Mouse (Mus musculus) CH12.LX (cell line): Measurements from ENCODE around the gene Ephb3. TPM values are rescaled to one million over a fixed set of nuclear protein-coding genes. Genes with fewer than 3 reads are reported as not detected.

Source experiments
- DNase-seq: peaks from one replicate; pipeline ENCODE4 v3.0.0-alpha.2; 2013; ENCODE audit errors: extremely low read depth
- H3K27ac ChIP-seq: 2 replicates; pipeline ENCODE4 v1.5.1; 2012; ENCODE audit warnings: low read depth, mild to moderate bottlenecking, control low read depth, moderate library complexity; ENCODE audit not compliant: insufficient read depth
- H3K27me3 ChIP-seq: replicated peaks from 2 replicates; pipeline ENCODE3; 2012; ENCODE audit warnings: inconsistent platforms
- H3K36me3 ChIP-seq, 2 experiments: replicated peaks in 1 of 2; 2 replicates each; pipeline versions ENCODE3 to v1.6.1; 2012; ENCODE audit warnings: inconsistent platforms in 1 of 2, low read length in 1 of 2, mild to moderate bottlenecking in 1 of 2, mixed read lengths in 1 of 2, moderate library complexity in 1 of 2; ENCODE audit not compliant: control insufficient read depth in 1 of 2, insufficient read depth in 1 of 2
- H3K4me1 ChIP-seq, 2 experiments: 2 replicates each; pipeline ENCODE4 v1.6.1; 2012; ENCODE audit warnings: inconsistent platforms in 1 of 2, moderate library complexity in 1 of 2; ENCODE audit not compliant: insufficient read depth in 2 of 2, control insufficient read depth in 1 of 2
- H3K4me2 ChIP-seq: 2 replicates; pipeline ENCODE4 v1.6.1; 2012; ENCODE audit warnings: low read depth, mild to moderate bottlenecking, control low read depth; ENCODE audit not compliant: poor library complexity, insufficient read depth, severe bottlenecking
- H3K4me3 ChIP-seq, 3 experiments: fragments of 150-350 bp in 1 of 3; sonication (generic) in 1 of 3; replicated peaks in 1 of 3; 2 replicates each; pipeline versions ENCODE3 to v1.5.1; 2011 to 2012; ENCODE audit warnings: low read depth in 2 of 3, low read length in 2 of 3, mild to moderate bottlenecking in 2 of 3, moderate library complexity in 2 of 3, control low read depth in 1 of 3, improper control_type of control experiment in 1 of 3, inconsistent platforms in 1 of 3, mixed read lengths in 1 of 3; ENCODE audit not compliant: poor library complexity in 1 of 3
- H3K79me2 ChIP-seq: replicated peaks from 2 replicates; pipeline ENCODE4 v1.6.1; 2012; ENCODE audit warnings: mild to moderate bottlenecking, moderate library complexity; ENCODE audit not compliant: control insufficient read depth, poor library complexity, insufficient read depth, severe bottlenecking; ENCODE audit errors: extremely low read depth
- H3K9ac ChIP-seq: 2 replicates; pipeline ENCODE4 v1.6.1; 2012; ENCODE audit warnings: low read depth, mild to moderate bottlenecking, control low read depth, moderate library complexity; ENCODE audit not compliant: insufficient read depth
- H3K9me3 ChIP-seq: replicated peaks from 2 replicates; pipeline ENCODE3; 2012; ENCODE audit warnings: low read length, inconsistent platforms, mixed read lengths
- CHD2 ChIP-seq: IDR thresholded peaks from 2 replicates; pipeline ENCODE4 v1.6.1; 2011; ENCODE audit warnings: low read length, improper control_type of control experiment
- EP300 ChIP-seq: IDR thresholded peaks from 2 replicates; pipeline ENCODE4 v1.6.1; 2011; ENCODE audit warnings: low read length, improper control_type of control experiment
- ETS1 ChIP-seq: conservative IDR thresholded peaks from 2 replicates; pipeline ENCODE4 v1.6.1; 2012; ENCODE audit warnings: low read depth, mild to moderate bottlenecking, inconsistent platforms, low read length, improper control_type of control experiment, moderate library complexity
- HCFC1 ChIP-seq: IDR thresholded peaks from 2 replicates; pipeline ENCODE4 v1.6.1; 2012; ENCODE audit warnings: low read depth, mild to moderate bottlenecking, inconsistent platforms, low read length, improper control_type of control experiment
- JUN ChIP-seq: IDR thresholded peaks from 2 replicates; pipeline ENCODE4 v1.6.1; 2011; ENCODE audit warnings: low read depth, mild to moderate bottlenecking, low read length, improper control_type of control experiment, moderate library complexity; ENCODE audit not compliant: insufficient read depth
- JUND ChIP-seq: conservative IDR thresholded peaks from 2 replicates; pipeline ENCODE4 v1.6.1; 2011; ENCODE audit warnings: low read depth, low read length, improper control_type of control experiment
- KAT2A ChIP-seq: IDR thresholded peaks from 2 replicates; pipeline ENCODE4 v1.6.1; 2012; ENCODE audit warnings: low read length, improper control_type of control experiment, inconsistent platforms; ENCODE audit not compliant: insufficient replicate concordance
- MAFK ChIP-seq: IDR thresholded peaks from 2 replicates; pipeline ENCODE4 v1.6.1; 2011; ENCODE audit warnings: low read length, improper control_type of control experiment; ENCODE audit not compliant: insufficient replicate concordance
- MAX ChIP-seq: IDR thresholded peaks from 2 replicates; pipeline ENCODE4 v1.6.1; 2011; ENCODE audit warnings: low read length, improper control_type of control experiment
- MAZ ChIP-seq: IDR thresholded peaks from 2 replicates; pipeline ENCODE4 v1.6.1; 2012; ENCODE audit warnings: low read depth, mild to moderate bottlenecking, inconsistent platforms, low read length, improper control_type of control experiment, moderate library complexity
- MEF2A ChIP-seq: IDR thresholded peaks from 2 replicates; pipeline ENCODE4 v1.6.1; 2014; ENCODE audit warnings: low read depth, mild to moderate bottlenecking, inconsistent platforms, low read length, improper control_type of control experiment, borderline replicate concordance
- MYC ChIP-seq: IDR thresholded peaks from 2 replicates; pipeline ENCODE4 v1.6.1; 2011; ENCODE audit warnings: low read depth, mild to moderate bottlenecking, improper control_type of control experiment, low read length
- POLR2AphosphoS2 ChIP-seq: IDR thresholded peaks from 2 replicates; pipeline ENCODE4 v1.6.1; 2011; ENCODE audit warnings: low read depth, low read length, improper control_type of control experiment
- SIN3A ChIP-seq: IDR thresholded peaks from 2 replicates; pipeline ENCODE4 v1.6.1; 2012; ENCODE audit warnings: low read length, improper control_type of control experiment, inconsistent platforms
- SMC3 ChIP-seq: IDR thresholded peaks from 2 replicates; pipeline ENCODE4 v1.6.1; 2011; ENCODE audit warnings: low read depth, low read length, improper control_type of control experiment
- TCF12 ChIP-seq: IDR thresholded peaks from 2 replicates; pipeline ENCODE4 v1.6.1; 2014; ENCODE audit warnings: low read depth, mild to moderate bottlenecking, inconsistent platforms, low read length, improper control_type of control experiment
- USF2 ChIP-seq: conservative IDR thresholded peaks from 2 replicates; pipeline ENCODE4 v1.6.1; 2011; ENCODE audit warnings: low read depth, low read length, improper control_type of control experiment
- ZC3H11A ChIP-seq: IDR thresholded peaks from 2 replicates; pipeline ENCODE4 v1.6.1; 2012; ENCODE audit warnings: low read depth, mild to moderate bottlenecking, inconsistent platforms, low read length, improper control_type of control experiment
- ZKSCAN1 ChIP-seq: IDR thresholded peaks from 2 replicates; pipeline ENCODE4 v1.6.1; 2012; ENCODE audit warnings: low read depth, inconsistent platforms, low read length, improper control_type of control experiment, borderline replicate concordance
- dilution Hi-C: fragments of 300-500 bp; cut with MboI; formaldehyde crosslinking; loops from 2 replicates; pipeline ENCODE4 v1.14.3; 2020; ENCODE audit warnings: low sequenced_read_pairs; ENCODE audit not compliant: extremely low pct_unique_long_range_greater_than_20kb, extremely low pct_ligation_motif_present
- in situ Hi-C: fragments of 300-500 bp; cut with MboI; formaldehyde crosslinking; loops from 3 replicates; pipeline ENCODE4 v1.14.3; 2019; ENCODE audit warnings: low sequenced_read_pairs, low pct_ligation_motif_present, low pct_unique_long_range_greater_than_20kb, mixed read lengths
- polyA plus RNA-seq: library from polyadenylated mRNA; unstranded; fragments of >175 nt; gene quantifications from 2 replicates; pipeline ENCODE4 v1.2.1, GENCODE M21; 2012; ENCODE audit warnings: low read depth; ENCODE audit not compliant: insufficient read length
- total RNA-seq, 2 experiments: library from RNA; depleted of rRNA; stranded (reverse); fragments of 300-350 nt in 1 of 2; fragments of >200 nt in 1 of 2; gene quantifications; 2 replicates each; pipeline ENCODE4 v1.2.3; 2012 to 2014

Ephb3 gene
- total and polyA plus RNA-seq, 3 experiments = not detected

DNA sequence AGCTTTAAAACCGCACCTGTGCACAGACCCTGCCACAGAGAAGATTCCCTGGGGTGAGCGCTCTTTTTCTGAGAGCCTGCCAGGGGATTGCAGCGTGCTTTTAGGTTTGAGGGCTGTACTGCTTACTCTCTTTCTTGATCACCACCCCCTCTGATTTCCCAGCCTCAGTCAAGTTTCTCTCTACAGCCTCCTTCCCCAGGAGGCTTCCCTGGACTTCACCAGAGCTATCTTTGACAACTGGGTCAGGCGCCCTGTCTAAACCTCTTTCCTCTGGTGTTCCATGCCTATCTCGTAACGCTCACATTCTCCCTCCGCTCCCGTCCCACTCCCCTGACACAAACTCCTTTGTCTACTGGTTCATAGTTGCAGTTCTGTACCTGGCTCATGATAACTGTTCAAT lies 5.1 kb upstream of the Ephb3 start:
- Histone ChIP-seq H3K4me3 (no peak overlapping the region), H3K27ac (no peak overlapping the region), H3K27me3 (peaks cover 8% of the 10 kb centered on the region), H3K36me3 (no peaks in the 10 kb centered on the region), H3K79me2 (no peaks in the 10 kb centered on the region), H3K4me1 (peaks cover 0 to 24% of the 10 kb centered on the region in 2 experiments; a peak in 2 of 4 replicates), H3K9ac (no peak overlapping the region), H3K4me2 (no peak overlapping the region), H3K9me3 (peaks cover 2% of the 10 kb centered on the region)
- in situ Hi-C loops = loop anchor here (5.0 to 10.0 kb wide), 2 partner anchors 193 to 285 kb away; no protein-coding TSS in a partner anchor
- TF ChIP-seq MAZ = no peak
- no peak for TF ChIP-seq USF2
- TF ChIP-seq EP300 = no peak
- no peak for TF ChIP-seq JUND
- TF ChIP-seq ZC3H11A = no peak
- TF ChIP-seq JUN = no peak
- no peak for TF ChIP-seq MYC
- no peak for TF ChIP-seq SIN3A
- no peak for TF ChIP-seq TCF12
- TF ChIP-seq CHD2 = no peak
- no peak for TF ChIP-seq KAT2A
- no peak for TF ChIP-seq POLR2AphosphoS2
- dilution Hi-C loops = no loop called here
- peak; percentile 17 for DNase-seq

DNA sequence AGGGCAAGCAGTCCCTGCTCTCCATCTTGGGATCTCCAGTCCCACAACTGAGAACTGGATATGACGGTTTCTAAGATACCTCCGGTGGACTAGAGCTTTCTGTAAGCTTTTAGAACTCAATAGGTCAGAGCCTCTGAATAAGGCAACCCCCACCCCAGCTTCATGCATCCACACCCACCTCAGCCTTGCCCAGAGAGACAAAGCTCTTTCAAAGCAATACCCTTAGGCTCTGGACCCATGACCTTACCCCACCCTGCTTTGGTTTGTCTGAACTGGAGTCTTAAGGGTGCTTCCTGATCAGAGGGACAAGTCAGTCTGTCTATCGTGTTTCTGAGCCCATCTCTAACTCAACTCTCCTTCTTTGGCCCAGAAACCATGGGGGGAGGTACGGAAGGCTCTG lies 1.8 kb upstream of the Ephb3 start:
- in situ Hi-C loops = no loop called here
- peaks cover 0 to 24% of the 10 kb centered on the region in 2 experiments; a peak in 2 of 4 replicates for H3K4me1 ChIP-seq
- H3K27ac ChIP-seq = no peak overlapping the region
- peaks cover 2% of the 10 kb centered on the region for H3K27me3 ChIP-seq
- peaks cover 7% of the 10 kb centered on the region for H3K9me3 ChIP-seq
- H3K79me2 ChIP-seq = no peaks in the 10 kb centered on the region
- H3K4me3 ChIP-seq = no peak overlapping the region
- no peak overlapping the region for H3K4me2 ChIP-seq
- TF ChIP-seq ETS1 (no peak), MAX (no peak), HCFC1 (no peak), SMC3 (no peak), JUND (no peak), MAFK (no peak), ZKSCAN1 (no peak), MYC (no peak), MEF2A (no peak)
- H3K36me3 ChIP-seq = no peaks in the 10 kb centered on the region
- no peak for DNase-seq
- dilution Hi-C loops = no loop called here
- no peak overlapping the region for H3K9ac ChIP-seq
